Mouse (Mus musculus): Measurements from ENCODE around the gene Psme4.
"Not testable (repeated sequence)": the region's sequence is repeated elsewhere in the genome, so short reads cannot be mapped to it uniquely, and the experiment has no call there.

Gene Psme4

DNA sequence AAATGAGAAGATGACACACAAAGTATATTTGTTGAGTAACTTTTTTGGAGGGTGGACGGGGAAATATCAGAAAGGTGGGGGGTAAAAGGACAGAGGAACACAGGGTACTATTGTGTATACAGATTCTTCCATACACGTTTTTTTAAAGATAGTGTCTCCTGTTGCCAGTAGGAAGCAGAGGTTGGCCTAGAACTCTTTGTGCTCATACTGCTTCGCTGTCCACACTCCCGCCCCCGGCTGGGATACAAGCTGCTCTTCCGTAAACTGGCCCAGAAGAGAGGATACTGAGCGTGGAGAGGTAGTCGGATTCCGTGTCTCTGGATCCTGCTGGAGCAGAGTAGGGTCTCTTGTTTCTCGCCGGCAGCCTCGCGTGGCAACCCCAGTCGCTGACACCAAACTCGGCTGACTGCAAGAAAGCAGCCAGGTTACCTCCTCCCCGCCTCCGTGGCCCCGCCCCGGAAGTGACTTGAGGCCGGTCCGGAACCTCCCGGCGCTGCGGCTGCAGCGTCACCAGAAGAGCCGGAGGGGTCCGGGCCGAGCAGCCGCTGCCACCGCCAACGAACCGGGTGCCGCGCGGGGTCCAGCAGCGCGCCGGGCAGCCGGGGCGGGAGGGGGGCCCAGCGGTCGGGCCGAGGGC is at the start of gene Psme4:
Gene Psme4 (plus strand): TSS at position 460 of the 637 bp plus-strand sequence.
- peak; percentile 95 for DNase-seq (ENCODE audit: extremely low spot score, low spot score)

GRCm38 (mm10) chr11:30723438-30723837 is 48.1 kb upstream of the Psme4 start:
- no peak for DNase-seq (ENCODE audit: extremely low spot score, low spot score)

DNA sequence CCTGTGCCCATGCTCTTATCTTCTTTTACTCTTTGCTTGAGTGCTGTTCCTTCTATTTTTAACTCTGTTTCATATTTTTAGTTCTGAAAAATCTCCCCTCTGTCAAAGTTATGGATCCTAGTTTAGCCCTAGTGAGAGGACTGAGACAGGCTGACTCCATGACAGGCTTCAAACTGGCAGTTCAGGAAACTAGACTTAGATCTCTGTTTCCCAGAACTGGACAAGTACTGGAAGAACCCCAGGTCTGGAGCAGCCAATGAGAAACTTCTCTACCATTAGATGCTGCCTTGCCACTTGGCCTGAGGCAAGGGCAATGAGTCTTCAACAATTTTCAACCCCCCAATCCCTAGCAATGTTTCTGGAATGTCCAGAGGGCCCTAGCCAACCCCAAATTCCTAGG is 40.8 kb upstream of the Psme4 start:
- DNase-seq (ENCODE audit: extremely low spot score, low spot score), result no peak

GRCm38 (mm10) chr11:30733376-30733775 is 38.1 kb upstream of the Psme4 start:
- DNase-seq (ENCODE audit: extremely low spot score, low spot score), result no peak

GRCm38 (mm10) chr11:30743991-30744390 is 27.5 kb upstream of the Psme4 start:
- DNase-seq (ENCODE audit: extremely low spot score, low spot score), result no peak

DNA sequence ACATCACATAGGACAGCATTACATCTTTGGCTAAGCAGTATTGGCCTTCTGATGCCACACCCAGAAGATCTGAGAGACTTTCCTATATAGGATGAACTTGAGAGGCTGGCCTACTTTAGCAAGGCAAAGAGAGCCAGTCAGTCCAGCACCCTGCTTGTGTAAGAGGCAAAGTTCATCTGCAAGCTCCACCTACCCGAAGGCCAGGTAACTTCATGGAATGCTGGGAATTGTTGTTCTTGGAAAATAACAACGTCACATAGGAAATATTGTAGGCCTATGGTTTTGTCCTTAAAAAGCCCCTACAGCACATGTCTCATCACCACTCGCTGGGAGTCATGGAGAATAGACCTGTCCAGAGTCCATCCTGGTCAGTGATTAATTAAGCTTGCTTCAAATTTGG is 22.6 kb upstream of the Psme4 start:
- DNase-seq (ENCODE audit: extremely low spot score, low spot score), result no peak

GRCm38 (mm10) chr11:30749587-30749986 is 21.9 kb upstream of the Psme4 start:
- no peak for DNase-seq (ENCODE audit: extremely low spot score, low spot score)

- no peak for DNase-seq (ENCODE audit: extremely low spot score, low spot score)
Measured at GRCm38 (mm10) chr11:30750039-30750823, 21.3 kb upstream of the Psme4 start.

GRCm38 (mm10) chr11:30752956-30753355 is 18.6 kb upstream of the Psme4 start:
- no peak for DNase-seq (ENCODE audit: extremely low spot score, low spot score)

GRCm38 (mm10) chr11:30754486-30754854 is 17.1 kb upstream of the Psme4 start:
- not testable (repeated sequence) for DNase-seq (ENCODE audit: extremely low spot score, low spot score)

DNA sequence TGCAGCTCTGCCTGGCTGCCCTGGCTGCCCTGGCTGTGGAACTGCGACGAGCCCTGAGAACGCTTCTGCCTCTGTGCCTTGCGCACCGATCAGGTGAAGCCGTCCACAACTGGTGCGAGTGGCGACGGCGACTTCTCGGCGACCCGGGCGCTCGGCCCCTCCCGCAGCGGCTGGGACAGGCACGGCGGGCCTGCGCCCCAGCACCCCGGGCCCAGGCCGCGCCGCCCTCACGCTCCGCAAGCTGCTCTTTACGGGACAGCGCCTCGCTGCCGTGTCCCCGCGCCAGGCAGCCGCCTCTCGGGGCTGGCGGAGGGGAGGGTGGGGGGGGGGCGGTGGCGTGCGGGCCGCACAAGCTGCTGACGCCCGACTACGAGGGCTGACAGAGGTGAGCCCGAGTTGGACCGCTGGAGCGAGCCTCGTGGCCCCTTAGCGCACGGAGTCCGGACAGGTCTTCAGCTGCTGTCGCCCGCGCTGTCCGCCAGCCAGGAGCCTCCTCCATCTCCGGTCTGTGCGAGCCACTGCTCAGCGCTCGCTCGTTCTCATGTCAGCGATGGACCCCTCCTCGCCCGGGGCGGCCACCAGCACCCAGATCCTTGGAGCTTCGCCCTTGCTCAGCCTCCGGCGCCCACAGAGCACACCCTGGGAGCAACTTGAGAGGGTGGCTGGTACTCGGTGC is 16.5 kb upstream of the Psme4 start:
- DNase-seq (ENCODE audit: extremely low spot score, low spot score), result peak; percentile 65

DNA sequence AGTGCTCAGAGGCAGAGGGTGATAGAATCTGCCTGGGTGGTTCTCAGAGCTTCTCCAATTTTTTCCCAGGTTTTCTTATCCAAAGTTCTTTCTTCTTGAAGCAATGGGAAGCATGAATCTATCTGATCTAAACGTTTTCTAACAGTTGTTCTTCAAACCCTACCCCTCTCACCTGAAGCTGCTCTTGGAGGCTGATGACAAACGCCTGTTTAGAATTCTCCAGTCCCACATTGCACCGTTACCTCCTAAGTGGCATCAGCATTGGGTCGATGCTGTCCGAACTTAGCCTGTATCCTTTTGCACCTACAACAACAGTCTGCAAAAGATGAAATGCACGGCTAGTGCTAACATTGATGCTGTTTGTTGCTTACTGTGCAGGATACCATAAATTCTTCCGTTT is 10.1 kb upstream of the Psme4 start:
- DNase-seq (ENCODE audit: extremely low spot score, low spot score), result no peak

DNA sequence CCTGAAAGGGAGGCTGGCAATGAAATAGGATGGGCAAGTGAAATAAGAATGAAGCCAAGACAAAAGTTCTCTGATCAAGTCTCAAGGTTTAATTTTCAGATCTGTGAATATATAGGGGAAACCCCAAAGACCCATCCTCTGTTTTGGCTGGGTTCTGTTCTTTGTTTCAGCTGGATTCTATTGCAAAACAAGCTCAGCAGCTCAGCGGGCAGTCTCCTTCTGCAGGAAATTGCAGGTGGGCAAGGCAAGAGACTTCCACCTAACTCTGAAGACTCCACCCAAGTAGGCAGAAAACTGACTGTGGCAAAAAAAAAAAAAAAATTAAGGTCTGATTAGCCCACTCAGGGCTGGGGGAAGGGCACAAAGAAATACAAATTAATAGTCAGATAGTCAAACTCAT is 9.6 kb upstream of the Psme4 start:
- no peak for DNase-seq (ENCODE audit: extremely low spot score, low spot score)

DNA sequence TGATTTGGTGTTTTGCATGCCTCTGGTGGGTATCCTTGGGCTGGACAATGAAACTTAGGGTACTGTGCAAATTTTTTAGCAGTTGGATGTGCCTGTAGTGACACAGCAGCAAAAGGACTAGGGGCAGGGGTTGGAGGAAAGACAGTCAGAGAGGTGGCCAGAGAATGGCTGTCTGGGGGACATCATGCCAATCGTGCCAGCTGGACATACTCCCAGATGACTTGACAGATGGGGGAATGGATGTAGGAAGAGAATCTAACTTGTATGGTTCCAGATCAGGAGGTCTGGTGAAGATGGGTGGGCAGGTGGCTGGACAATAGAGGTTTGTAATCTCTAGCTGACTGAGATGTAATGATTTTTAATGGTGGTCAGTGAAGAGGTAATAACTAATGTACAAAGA is 6.5 kb upstream of the Psme4 start:
- DNase-seq (ENCODE audit: extremely low spot score, low spot score), result no peak

GRCm38 (mm10) chr11:30770817-30771216 is 709 bp upstream of the Psme4 start:
- no peak for DNase-seq (ENCODE audit: extremely low spot score, low spot score)

DNA sequence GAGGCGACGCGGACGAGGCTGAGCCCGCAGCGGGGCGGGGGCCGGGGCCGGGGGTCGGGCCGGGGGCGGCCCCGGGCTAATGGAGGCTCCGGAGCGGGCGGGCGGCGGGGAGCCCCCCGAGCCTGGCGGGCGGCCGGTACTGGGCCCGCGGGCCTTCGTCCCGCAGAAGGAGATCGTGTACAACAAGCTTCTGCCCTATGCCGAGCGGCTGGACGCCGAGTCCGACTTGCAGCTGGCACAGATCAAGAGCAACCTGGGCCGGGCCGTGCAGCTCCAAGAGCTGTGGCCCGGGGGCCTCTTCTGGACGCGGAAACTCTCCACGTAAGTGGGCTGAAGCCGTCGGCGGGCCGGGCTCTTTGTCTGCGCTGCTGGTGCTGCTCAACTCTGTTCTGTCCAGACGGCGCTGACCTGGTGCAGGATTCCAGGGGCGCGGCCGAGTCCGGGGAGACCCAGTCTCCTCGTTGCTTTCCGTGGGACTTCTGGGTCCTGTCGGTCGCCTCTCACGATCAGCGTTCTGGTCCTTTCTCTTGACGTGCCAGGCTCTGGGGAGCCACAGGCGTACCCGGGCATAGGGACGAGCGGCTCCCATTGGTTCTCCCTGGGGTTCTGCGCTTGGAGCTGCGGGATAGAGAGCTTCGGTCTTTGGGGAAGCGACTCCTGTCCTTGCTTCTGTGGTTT is 517 bp downstream of the Psme4 start:
- peak; percentile 78 for DNase-seq (ENCODE audit: extremely low spot score, low spot score)

- DNase-seq (ENCODE audit: extremely low spot score, low spot score), result peak; percentile 22
Measured at GRCm38 (mm10) chr11:30772777-30773417, 1.4 kb downstream of the Psme4 start.

- no peak for DNase-seq (ENCODE audit: extremely low spot score, low spot score)
Measured at GRCm38 (mm10) chr11:30774638-30775037, 3.1 kb downstream of the Psme4 start.

DNA sequence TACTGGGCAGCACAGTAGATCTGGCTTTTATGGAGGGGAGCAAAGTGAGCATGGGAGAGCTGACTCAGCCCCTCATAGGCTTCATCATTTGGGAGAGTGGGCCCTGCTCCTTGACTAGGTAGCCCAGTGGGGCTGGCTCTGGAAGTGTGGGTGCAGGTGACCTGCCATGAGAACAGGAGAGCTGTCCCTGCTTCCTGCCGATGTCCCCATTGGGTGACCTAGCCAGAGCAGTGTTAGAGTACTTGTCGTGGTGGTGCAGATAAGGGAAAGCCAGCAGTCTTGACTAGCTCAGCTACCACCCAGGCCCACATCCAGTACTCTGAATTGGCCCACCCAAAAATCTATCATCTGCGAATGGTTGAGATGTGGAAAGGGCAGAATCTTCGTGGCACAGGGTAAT is 6.0 kb downstream of the Psme4 start:
- no peak for DNase-seq (ENCODE audit: extremely low spot score, low spot score)

GRCm38 (mm10) chr11:30780893-30781292 is 9.4 kb downstream of the Psme4 start:
- no peak for DNase-seq (ENCODE audit: extremely low spot score, low spot score)

DNA sequence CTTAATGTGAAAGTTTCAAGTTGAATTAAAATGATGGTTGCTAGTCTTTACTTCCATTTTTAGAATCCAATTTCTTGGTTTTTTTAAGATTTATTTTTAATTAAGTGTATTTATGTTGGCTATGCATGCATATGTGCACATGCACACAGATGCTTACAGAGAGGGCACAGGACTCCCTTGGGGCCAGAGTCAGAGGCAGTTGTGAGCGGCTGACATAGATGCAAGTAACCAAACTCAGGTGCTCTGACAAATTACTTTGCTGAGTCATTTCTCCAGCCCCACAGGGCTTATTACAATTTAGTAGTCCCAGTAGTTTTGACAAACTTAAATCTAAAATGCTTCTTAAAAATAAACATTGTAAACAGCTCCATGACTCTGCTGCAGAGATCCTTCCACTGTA is 10.1 kb downstream of the Psme4 start:
- no peak for DNase-seq (ENCODE audit: extremely low spot score, low spot score)

All from neural tube, embryonic 10.5 days (tissue).